Mouse (Mus musculus) spleen, adult 2 months (tissue): ENCODE results near the gene Slc25a3.

Experiments used
- CTCF ChIP-seq: fragments of 200-500 bp; IDR thresholded peaks from 2 replicates; pipeline ENCODE4 v1.5.1; 2011; ENCODE audit warnings: mild to moderate bottlenecking, inconsistent platforms; ENCODE audit not compliant: insufficient read depth, insufficient read length, insufficient replicate concordance; ENCODE audit errors: extremely low read depth
- POLR2A ChIP-seq: fragments of 200-500 bp; IDR thresholded peaks from 2 replicates; pipeline ENCODE4 v1.6.1; 2011; ENCODE audit warnings: low read depth, low read length, inconsistent platforms

DNA sequence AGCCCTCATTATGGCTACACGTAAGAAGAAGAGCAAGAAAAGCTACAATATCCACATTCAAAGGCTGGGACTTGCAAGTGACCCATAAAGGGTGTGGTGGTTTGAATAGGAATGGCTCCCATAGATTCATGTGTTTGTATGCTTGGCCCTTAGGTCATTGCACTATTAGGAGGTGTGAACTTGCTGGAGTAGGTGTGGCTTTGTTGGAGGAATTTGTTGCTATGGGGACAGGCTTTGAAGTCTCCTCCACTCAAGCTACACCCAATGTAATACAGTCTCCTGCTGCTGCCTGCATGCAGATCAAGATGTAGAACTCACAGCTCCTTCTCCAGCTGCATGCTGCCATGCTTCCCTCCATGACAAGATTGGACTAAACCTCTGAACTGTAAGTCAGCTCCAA lies 7.7 kb upstream of the Slc25a3 start:
- TF ChIP-seq CTCF, result no peak
- no peak for TF ChIP-seq POLR2A
